Mouse (Mus musculus) stomach, embryonic 15.5 days (tissue): ENCODE measurements around the gene Gm5089. TPM values are rescaled to one million over a fixed set of nuclear protein-coding genes. Genes with fewer than 3 reads are reported as not detected.
"Not testable (repeated sequence)": the region's sequence is repeated elsewhere in the genome, so short reads cannot be mapped to it uniquely, and the experiment has no call there.

Experiments used
- ATAC-seq: fragments of 200-750 bp; cut with Nextera tagmentation; 2 replicates; pipeline ENCODE4 v1.8.0; 2017; ENCODE audit warnings: low read depth, moderate number of reproducible peaks, moderate TSS enrichment; ENCODE audit not compliant: insufficient read depth, low FRiP score
- H3K27ac ChIP-seq: fragments of 300-500 bp; sonication (generic); 2 replicates; pipeline ENCODE4 v1.5.1; 2015; ENCODE audit warnings: mild to moderate bottlenecking, inconsistent platforms
- H3K27me3 ChIP-seq: fragments of 300-500 bp; sonication (generic); replicated peaks from 2 replicates; pipeline ENCODE4 v1.6.1; 2015; ENCODE audit warnings: inconsistent platforms
- H3K36me3 ChIP-seq: fragments of 300-500 bp; sonication (generic); 2 replicates; pipeline ENCODE4 v1.6.1; 2015; ENCODE audit warnings: inconsistent platforms
- H3K4me1 ChIP-seq: fragments of 300-500 bp; sonication (generic); 2 replicates; pipeline ENCODE4 v1.6.1; 2015; ENCODE audit warnings: inconsistent platforms
- H3K4me2 ChIP-seq: fragments of 300-500 bp; sonication (generic); 2 replicates; pipeline ENCODE4 v1.6.1; 2015; ENCODE audit warnings: mild to moderate bottlenecking, inconsistent platforms
- H3K4me3 ChIP-seq: fragments of 300-500 bp; sonication (generic); replicated peaks from 2 replicates; pipeline ENCODE4 v1.5.1; 2015; ENCODE audit warnings: inconsistent platforms
- H3K9ac ChIP-seq: fragments of 300-500 bp; sonication (generic); 2 replicates; pipeline ENCODE4 v1.6.1; 2015; ENCODE audit warnings: inconsistent platforms
- H3K9me3 ChIP-seq: fragments of 300-500 bp; sonication (generic); 2 replicates; pipeline ENCODE4 v1.6.1; 2016; ENCODE audit warnings: inconsistent platforms
- WGBS: fragments of 180-500 bp; shearing (Covaris S2); methylation state at CpG from one replicate; pipeline ENCODE4 v1.1.7; 2015; 5-methylcytosine and 5-hydroxymethylcytosine counted together
- polyA plus RNA-seq: library from polyadenylated mRNA; unstranded; fragments of >200 nt; fragmentation: Nextera tagmentation; extraction: Ambion mirVana; gene quantifications from 2 replicates; pipeline ENCODE4 v1.2.1, GENCODE M21; 2015

The Gm5089 gene
- polyA plus RNA-seq, 1 experiment from 2014 or later = not detected

DNA sequence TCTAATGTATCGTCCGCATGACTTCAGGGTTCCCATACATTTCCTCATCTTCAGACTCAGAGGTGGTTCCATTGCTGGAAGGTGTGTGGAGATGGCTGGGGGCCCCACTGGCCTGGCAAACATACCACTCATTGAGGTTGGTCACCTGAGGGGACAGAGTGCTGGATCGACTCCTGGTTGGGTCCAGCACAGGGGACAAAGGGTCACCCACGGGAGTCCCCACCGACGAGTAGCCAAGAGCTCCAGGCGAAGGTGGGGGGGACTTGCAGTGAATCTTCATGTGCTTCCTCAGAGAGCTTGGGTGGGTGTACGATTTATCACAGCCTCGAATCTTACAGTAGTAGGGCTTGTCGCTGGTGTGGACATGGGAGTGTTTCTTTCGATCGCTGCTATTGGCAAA, 8.4 kb upstream of the Gm5089 start:
- WGBS = 78% methylated on average over 12 of the region's 12 CpGs
- H3K36me3 ChIP-seq, H3K9ac ChIP-seq, H3K4me2 ChIP-seq, H3K27ac ChIP-seq, H3K4me3 ChIP-seq, ATAC-seq, H3K9me3 ChIP-seq: not testable (repeated sequence)
- Histone ChIP-seq H3K27me3 (peaks cover 62% of the 10 kb centered on the region), H3K4me1 (peaks cover 10% of the 10 kb centered on the region)

DNA sequence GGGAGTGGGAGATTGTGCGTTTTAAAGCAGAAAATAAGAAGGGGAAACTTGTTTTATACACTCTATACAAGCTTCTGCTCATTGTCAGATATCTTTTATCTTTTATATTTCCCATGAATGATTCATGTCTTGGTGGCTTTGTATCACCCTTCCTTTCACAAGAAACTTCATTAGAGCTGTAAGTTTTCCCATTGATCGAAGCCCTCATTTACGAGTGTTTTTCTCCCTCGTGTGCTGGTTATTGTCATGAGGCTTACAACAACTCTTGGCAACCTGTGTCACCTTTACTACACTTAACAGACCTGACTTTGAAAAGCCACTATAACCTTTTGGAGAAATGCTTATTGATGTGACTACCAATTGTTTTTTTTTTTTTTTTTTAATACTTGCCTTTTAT, 4.6 kb upstream of the Gm5089 start:
- no peak overlapping the region for H3K27ac ChIP-seq
- no peak overlapping the region for H3K9ac ChIP-seq
- no peaks in the 10 kb centered on the region for H3K9me3 ChIP-seq
- ATAC-seq = no peak
- H3K4me2 ChIP-seq = no peak overlapping the region
- peaks cover 9% of the 10 kb centered on the region for H3K4me1 ChIP-seq
- 73% methylated on average over 4 of the region's 4 CpGs for WGBS
- H3K27me3 ChIP-seq = peaks cover 68% of the 10 kb centered on the region
- no peak overlapping the region for H3K4me3 ChIP-seq
- H3K36me3 ChIP-seq = no peaks in the 10 kb centered on the region

DNA sequence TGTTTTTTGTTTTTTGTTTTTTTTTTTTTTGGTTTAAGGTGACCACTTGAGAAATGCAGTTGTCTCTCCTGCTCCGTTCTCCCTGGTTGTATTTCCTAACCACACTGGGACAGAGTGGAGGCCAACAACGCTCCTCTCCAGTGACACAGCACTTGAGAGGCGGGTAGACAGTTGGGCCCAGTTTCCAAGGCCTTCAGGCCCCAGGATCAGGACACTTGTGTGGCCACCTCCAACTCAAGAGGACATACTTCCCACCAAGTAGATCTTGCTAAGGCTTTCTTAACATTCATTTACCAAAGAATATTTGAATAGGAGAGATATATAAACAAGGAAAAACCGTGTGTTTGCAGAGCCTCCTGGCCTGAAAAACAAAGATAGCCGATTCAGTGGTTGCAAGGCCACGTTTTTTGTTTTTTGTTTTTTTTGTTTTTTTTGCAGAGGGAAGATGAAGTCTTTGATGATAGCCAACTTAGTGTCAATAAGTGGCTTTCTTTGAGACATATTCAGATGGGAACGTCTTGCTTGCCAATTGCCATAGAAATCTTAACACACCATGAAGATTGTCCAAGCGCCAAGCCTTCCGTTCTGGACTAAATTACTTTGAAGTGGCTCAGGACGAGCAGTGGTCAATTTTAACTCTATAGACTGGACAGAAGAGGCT, 4.1 kb upstream of the Gm5089 start:
- H3K9ac ChIP-seq = no peak overlapping the region
- no peak overlapping the region for H3K27ac ChIP-seq
- H3K36me3 ChIP-seq = no peaks in the 10 kb centered on the region
- H3K9me3 ChIP-seq = no peaks in the 10 kb centered on the region
- no peak overlapping the region for H3K4me2 ChIP-seq
- H3K4me3 ChIP-seq = no peak overlapping the region
- peaks cover 68% of the 10 kb centered on the region for H3K27me3 ChIP-seq
- WGBS = 63% methylated on average over 10 of the region's 10 CpGs
- no peak for ATAC-seq
- peaks cover 14% of the 10 kb centered on the region for H3K4me1 ChIP-seq

DNA sequence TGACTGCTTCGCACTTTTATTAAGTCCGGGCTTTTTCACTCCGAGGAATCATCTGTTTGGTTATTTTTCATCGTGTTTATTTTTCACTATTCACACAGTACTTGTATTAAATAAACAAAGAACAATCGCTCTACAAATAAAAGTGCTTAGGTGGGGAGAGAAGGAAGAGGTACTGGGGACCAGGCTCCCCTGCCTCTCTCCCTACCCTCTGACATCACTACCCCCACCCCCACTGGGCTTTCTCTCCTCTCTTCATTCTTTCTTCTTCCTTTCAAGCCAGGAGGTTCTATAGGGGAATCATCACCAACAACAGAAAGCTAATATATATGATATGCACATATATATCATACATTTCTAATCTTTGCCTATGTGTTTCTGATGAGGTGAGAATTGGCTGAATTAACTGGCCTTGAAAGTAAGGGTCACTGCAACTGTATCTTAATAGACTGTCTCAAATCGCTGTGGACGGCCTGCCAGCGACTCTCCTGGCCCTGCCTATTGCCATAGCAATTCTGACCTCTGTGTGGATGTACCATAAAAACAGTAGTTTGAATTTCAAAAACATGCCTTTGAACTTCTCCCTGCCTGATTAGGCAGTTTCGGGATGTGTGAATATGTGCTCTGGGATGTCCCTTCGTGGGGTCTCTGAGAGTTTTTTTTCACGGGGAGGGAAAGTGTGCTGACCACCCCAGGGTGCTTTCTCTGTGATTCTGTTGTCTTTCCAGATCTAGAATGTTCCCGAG, 3.3 kb upstream of the Gm5089 start:
- H3K4me3 ChIP-seq = peak overlapping the region; percentile 12
- H3K9ac ChIP-seq = no peak overlapping the region
- WGBS = 16% methylated on average over 12 of the region's 12 CpGs
- H3K4me2 ChIP-seq = peak overlapping the region; percentile 43
- H3K9me3 ChIP-seq = no peaks in the 10 kb centered on the region
- no peak overlapping the region for H3K27ac ChIP-seq
- H3K4me1 ChIP-seq = peaks cover 15% of the 10 kb centered on the region
- no peaks in the 10 kb centered on the region for H3K36me3 ChIP-seq
- no peak for ATAC-seq
- peaks cover 72% of the 10 kb centered on the region for H3K27me3 ChIP-seq

DNA sequence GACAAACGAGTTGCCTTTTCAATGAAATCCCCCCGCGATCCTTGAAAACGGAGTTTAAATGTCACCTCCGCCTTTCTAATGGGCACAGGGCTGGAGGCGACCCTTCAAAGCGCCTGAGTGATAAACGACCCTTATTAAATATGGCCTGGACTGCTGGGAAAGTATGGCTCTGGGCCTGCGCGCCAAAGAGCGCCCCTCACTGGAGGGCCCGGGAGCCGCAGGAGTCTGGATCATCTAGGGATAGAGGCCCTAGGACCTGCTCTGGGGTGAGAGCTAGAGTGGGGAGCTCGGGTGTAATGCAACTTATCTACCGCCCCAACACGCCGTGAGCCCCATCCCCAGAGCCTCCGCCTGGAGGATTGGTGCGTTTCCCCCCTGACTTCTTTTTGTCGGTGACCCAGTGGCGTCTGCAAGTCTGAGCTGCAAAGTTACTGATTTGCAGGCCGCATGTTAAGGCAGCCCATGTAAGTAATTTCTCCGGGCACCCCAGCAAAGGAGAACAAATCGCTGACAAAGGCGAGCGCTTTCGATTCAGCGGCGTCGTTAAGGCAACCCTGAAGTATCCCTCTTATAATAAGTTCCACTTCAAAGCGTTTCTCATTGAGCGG, 2.6 kb upstream of the Gm5089 start:
- no peak for ATAC-seq
- Histone ChIP-seq H3K9me3 (no peaks in the 10 kb centered on the region), H3K9ac (no peak overlapping the region), H3K4me2 (peak overlapping the region; percentile 43), H3K4me1 (peaks cover 15% of the 10 kb centered on the region), H3K36me3 (no peaks in the 10 kb centered on the region), H3K4me3 (peak overlapping the region; percentile 12), H3K27me3 (peaks cover 74% of the 10 kb centered on the region), H3K27ac (no peak overlapping the region)
- 5% methylated on average over 32 of the region's 32 CpGs for WGBS

DNA sequence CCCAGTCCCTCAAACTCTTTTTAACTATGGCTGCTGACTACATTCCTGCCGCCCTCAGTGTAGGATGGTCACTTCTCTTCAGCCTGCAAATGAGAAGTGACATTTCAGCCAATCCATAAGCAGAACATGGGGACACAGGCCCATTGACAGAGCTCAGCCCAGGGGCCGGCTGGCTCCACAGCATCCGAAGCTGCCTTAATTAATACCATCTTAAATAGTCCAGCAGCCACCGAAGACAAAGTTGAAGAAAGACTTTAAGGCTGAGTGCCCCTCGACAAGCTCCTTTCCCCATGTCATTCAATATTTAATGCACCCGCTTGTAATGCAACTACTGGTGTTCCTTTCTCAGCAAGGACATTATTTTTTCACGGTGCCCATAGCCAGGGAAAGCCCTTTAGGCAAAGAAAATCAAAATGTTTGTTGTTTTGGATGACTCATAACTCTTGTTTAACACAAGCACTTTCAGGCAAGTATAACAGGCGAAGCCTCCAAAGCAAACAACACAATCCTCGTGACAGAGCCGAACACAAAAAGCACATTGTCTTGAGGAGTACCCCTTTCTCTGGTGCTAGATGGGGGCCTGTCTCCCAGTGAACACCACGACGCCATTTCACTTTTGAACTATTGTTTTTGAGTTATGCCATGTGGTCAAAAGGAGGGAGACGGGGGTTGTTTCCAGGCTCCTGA, 1.9 kb upstream of the Gm5089 start:
- Histone ChIP-seq H3K27me3 (peaks cover 75% of the 10 kb centered on the region), H3K9ac (no peak overlapping the region), H3K4me3 (no peak overlapping the region), H3K27ac (no peak overlapping the region), H3K4me1 (peaks cover 15% of the 10 kb centered on the region), H3K4me2 (no peak overlapping the region; the same call in 1 of the 2 replicates), H3K36me3 (no peaks in the 10 kb centered on the region), H3K9me3 (no peaks in the 10 kb centered on the region)
- WGBS = 43% methylated on average over 13 of the region's 13 CpGs
- ATAC-seq = no peak

DNA sequence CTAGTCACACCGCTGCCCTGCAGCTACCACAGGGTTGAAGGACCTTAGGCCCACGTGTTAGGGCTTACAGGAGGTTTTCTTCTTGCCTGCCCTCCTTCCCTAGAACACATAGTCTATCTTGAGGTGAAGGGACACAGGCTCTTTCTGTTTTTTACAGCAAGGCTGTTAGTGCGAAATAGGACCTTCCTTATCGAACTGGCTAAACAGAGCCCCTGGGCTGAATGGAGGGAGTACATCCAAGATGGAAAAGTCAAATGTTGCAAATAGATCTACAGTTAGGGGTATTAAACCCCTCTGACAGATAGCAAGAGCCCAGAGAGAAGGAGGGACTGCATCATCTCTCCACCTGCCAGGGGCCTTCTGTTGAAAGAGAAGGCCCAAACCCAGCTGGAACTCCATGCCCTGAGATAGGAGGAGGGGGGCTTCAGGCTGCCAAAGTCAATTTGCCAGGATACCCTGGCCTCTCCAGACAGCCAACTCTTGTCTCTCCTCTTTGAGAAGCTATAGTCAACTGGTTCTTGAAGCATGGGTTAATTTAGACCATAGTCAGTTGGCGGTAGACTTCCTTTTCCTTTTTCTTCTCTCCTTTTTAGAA, 733 bp upstream of the Gm5089 start:
- Histone ChIP-seq H3K27ac (no peak overlapping the region), H3K9ac (no peak overlapping the region), H3K4me2 (peak overlapping the region; percentile 62; the same call in 1 of the 2 replicates), H3K4me3 (no peak overlapping the region), H3K9me3 (no peaks in the 10 kb centered on the region), H3K4me1 (peaks cover 15% of the 10 kb centered on the region), H3K27me3 (peaks cover 79% of the 10 kb centered on the region), H3K36me3 (no peaks in the 10 kb centered on the region)
- ATAC-seq = no peak
- 59% methylated on average over 5 of the region's 5 CpGs for WGBS

DNA sequence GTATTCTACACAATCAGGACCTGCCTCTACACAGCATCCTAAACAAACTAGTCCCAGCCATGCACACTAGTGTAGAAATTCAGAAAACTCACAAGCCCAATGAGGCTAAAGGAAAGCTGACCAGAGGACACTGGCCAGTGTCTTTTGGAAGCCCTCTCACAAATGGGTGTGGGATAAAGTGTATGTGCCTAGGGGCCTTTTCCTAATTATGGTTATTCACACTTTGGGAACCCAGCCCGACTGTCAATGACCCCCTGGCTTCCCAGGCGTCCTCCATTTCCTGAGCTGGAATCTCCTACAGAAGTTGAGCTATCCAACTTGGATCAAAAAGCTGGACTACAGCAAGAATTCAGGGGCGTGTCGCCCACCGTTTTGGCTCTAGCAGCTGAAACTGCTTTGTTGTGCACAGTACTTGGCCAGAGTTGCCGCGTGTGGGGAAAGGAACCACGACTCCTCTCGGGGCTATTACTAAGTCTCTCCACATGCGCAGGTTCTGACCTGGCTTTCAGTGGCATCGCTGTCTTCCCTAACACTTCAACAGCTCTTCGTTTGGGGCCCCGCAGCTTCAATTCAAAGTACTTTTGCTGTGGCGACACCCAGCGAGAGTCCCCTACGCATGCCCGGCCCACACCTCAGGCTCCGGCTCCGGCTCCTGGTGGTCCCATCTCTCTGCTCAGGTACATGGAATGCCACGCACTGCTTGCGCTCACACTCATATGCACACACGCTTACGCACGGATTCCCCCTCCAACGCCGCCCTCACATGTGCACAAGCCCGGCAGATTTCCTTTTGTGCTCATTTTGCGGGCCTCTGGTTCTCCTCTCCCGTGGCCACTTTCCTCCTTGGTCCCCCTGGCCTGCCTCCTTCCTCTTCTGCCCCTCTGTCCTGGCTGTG, 1.1 kb downstream of the Gm5089 start:
- Histone ChIP-seq H3K4me3 (peak overlapping the region; percentile 31), H3K27me3 (peaks cover 64% of the 10 kb centered on the region)
- 6% methylated on average over 29 of the region's 29 CpGs for WGBS

DNA sequence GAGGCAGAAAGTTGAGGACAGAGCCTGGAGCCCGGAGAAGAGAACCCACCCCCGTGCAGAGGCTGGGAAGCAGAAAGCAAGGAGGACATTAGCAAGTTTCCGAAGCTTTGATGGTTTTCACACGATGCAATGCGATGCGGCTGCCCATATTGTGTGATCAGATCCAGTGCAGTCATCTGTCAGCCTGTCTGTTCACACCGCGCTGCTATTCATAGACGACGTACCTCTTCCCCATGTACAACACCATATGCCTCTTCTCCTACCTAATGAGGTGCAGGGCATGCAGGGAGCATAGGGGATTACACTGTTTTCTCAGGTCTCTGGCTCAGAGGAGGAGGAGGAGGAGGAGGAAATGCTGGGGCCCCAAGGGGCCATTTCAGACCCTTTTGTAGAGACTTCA, 14.1 kb downstream of the Gm5089 start:
- no peak for ATAC-seq
- Histone ChIP-seq H3K9me3 (no peaks in the 10 kb centered on the region), H3K4me3 (no peak overlapping the region), H3K27me3 (no peaks in the 10 kb centered on the region), H3K27ac (no peak overlapping the region), H3K4me1 (no peaks in the 10 kb centered on the region), H3K9ac (no peak overlapping the region), H3K4me2 (no peak overlapping the region), H3K36me3 (no peaks in the 10 kb centered on the region)
- WGBS = 70% methylated on average over 10 of the region's 10 CpGs

More for the DNA sequence above, 1.1 kb downstream of the Gm5089 start:
- Histone ChIP-seq H3K9me3 (no peaks in the 10 kb centered on the region), H3K4me1 (peaks cover 15% of the 10 kb centered on the region), H3K27ac (no peak overlapping the region), H3K36me3 (no peaks in the 10 kb centered on the region), H3K9ac (no peak overlapping the region), H3K4me2 (peak overlapping the region; percentile 62)
- no peak for ATAC-seq

DNA sequence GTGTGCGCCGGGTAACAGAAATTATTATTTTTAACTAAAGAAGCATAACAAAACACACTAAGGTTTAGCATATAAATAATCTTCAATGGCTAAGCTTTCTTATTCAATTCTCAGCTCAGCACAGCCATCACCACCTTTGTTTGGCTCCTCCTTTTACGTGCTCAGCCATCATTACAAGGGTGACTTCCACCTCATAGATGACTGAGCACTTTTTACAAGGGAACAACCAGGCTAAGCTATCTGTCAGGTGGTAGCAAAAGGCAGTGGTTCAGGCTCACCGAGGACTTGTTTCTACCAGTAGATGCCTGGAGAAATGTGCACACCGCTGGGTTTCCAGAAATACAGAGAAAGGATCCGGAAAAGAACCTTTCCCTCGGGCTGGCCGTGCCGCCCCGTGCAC, 16.9 kb downstream of the Gm5089 start:
- H3K4me2 ChIP-seq = no peak overlapping the region
- H3K9ac ChIP-seq = no peak overlapping the region
- WGBS = 90% methylated on average over 10 of the region's 10 CpGs
- no peaks in the 10 kb centered on the region for H3K27me3 ChIP-seq
- H3K4me3 ChIP-seq = no peak overlapping the region
- no peaks in the 10 kb centered on the region for H3K4me1 ChIP-seq
- no peak for ATAC-seq
- H3K27ac ChIP-seq = no peak overlapping the region
- no peaks in the 10 kb centered on the region for H3K36me3 ChIP-seq
- no peaks in the 10 kb centered on the region for H3K9me3 ChIP-seq

DNA sequence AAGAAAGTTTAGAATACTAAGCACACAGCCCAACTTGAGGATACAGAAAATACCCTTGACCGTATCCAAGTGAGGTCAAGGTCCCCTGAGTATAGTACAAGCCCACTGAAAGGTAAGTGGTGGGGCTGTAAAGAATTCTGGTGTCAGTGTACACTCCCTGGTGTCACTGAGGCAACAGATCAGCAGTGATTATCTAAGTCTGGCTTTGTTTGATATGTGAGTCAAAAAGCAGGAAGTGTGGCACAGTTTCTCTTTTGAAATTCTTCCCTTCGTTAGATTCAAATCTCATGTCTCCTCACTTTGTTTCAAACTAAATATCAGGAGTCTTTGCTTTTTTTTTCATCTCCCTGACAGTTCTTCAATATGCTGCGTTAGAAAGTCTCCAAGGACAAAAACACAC, 18.4 kb downstream of the Gm5089 start:
- Histone ChIP-seq H3K27ac (no peak overlapping the region), H3K27me3 (no peaks in the 10 kb centered on the region), H3K9me3 (no peaks in the 10 kb centered on the region), H3K4me3 (no peak overlapping the region), H3K4me1 (no peaks in the 10 kb centered on the region), H3K36me3 (no peaks in the 10 kb centered on the region), H3K9ac (no peak overlapping the region), H3K4me2 (no peak overlapping the region)
- no peak for ATAC-seq
- 46% methylated on average over 3 of the region's 3 CpGs for WGBS
